Mouse (Mus musculus): ENCODE measurements around the gene Slc6a20b. TPM values are rescaled to one million over a fixed set of nuclear protein-coding genes. Genes with fewer than 3 reads are reported as not detected.
A peak's percentile ranks its signal among the peaks of the same experiment; 100 is the strongest.
"Not testable (repeated sequence)": the region's sequence is repeated elsewhere in the genome, so short reads cannot be mapped to it uniquely, and the experiment has no call there.

Slc6a20b gene
- polyA plus RNA-seq (2015; fragmentation: Nextera tagmentation; extraction: Ambion mirVana): 0.20 and 0.24 TPM in 2 replicates

GRCm38 (mm10) chr9:123632281-123632680, at the start of gene Slc6a20b:
TSS of gene Slc6a20b (minus strand) at chr9:123632565.
- no peak within 1 kb of the TSS for H3K4me2 ChIP-seq (ENCODE audit: low read depth, low read length)
- H3K9ac ChIP-seq (ENCODE audit: low read length): no peak within 1 kb of the TSS
- H3K27ac ChIP-seq (ENCODE audit: low read length): no peak within 1 kb of the TSS
- no peak within 1 kb of the TSS for H3K4me3 ChIP-seq (ENCODE audit: low read length)
- WGBS: 83% methylated on average over 6 of the region's 6 CpGs
- ATAC-seq (ENCODE audit: low read depth): no peak
- no peaks in the 10 kb centered on the region for H3K36me3 ChIP-seq (ENCODE audit: control insufficient read depth, insufficient read depth, low read length)
- no peaks in the 10 kb centered on the region for H3K4me1 ChIP-seq (replicated peaks; ENCODE audit: control insufficient read depth, insufficient read depth, low read length)
- H3K27me3 ChIP-seq (ENCODE audit: control insufficient read depth, insufficient read depth, low read depth, low read length): no peaks in the 10 kb centered on the region
- H3K9me3 ChIP-seq (ENCODE audit: control insufficient read depth, low read length): no peaks in the 10 kb centered on the region

GRCm38 (mm10) chr9:123679198-123679597, 46.8 kb upstream of the Slc6a20b start:
- 22% methylated on average over 2 of the region's 2 CpGs for WGBS

GRCm38 (mm10) chr9:123678327-123679105, 46.2 kb upstream of the Slc6a20b start, which contains the start of the genes Ccr9 and Slc6a20a:
TSS of gene Ccr9 (plus strand) at chr9:123678439.
TSS of gene Slc6a20a (minus strand) at chr9:123678885.
- H3K4me1 ChIP-seq (replicated peaks; ENCODE audit: control insufficient read depth, insufficient read depth, low read length): peaks cover 5% of the 10 kb centered on the region; the same call in 1 of the 2 replicates
- H3K36me3 ChIP-seq (ENCODE audit: control insufficient read depth, insufficient read depth, low read length): no peaks in the 10 kb centered on the region
- H3K27me3 ChIP-seq (ENCODE audit: control insufficient read depth, insufficient read depth, low read depth, low read length): peaks cover 36% of the 10 kb centered on the region
- peak within 1 kb of the TSS; percentile 45; the same call in 1 of the 2 replicates for H3K9ac ChIP-seq (ENCODE audit: low read length)
- WGBS: 1% methylated on average over 71 of the region's 73 CpGs
- no peak within 1 kb of the TSS for H3K27ac ChIP-seq (ENCODE audit: low read length)
- peak within 1 kb of the TSS; percentile 67 for H3K4me2 ChIP-seq (ENCODE audit: low read depth, low read length)
- peak within 1 kb of the TSS; percentile 47 for H3K4me3 ChIP-seq (ENCODE audit: low read length)
- peak; percentile 60 for ATAC-seq (ENCODE audit: low read depth)
- H3K9me3 ChIP-seq (ENCODE audit: control insufficient read depth, low read length): no peaks in the 10 kb centered on the region

More at GRCm38 (mm10) chr9:123679198-123679597, 46.8 kb upstream of the Slc6a20b start:
- no peak for ATAC-seq (ENCODE audit: low read depth)
- H3K27ac ChIP-seq (ENCODE audit: low read length): no peak overlapping the region
- H3K27me3 ChIP-seq (ENCODE audit: control insufficient read depth, insufficient read depth, low read depth, low read length): peaks cover 36% of the 10 kb centered on the region
- no peak overlapping the region for H3K9ac ChIP-seq (ENCODE audit: low read length)
- H3K9me3 ChIP-seq (ENCODE audit: control insufficient read depth, low read length): no peaks in the 10 kb centered on the region
- no peak overlapping the region for H3K4me3 ChIP-seq (ENCODE audit: low read length)
- H3K4me1 ChIP-seq (replicated peaks; ENCODE audit: control insufficient read depth, insufficient read depth, low read length): peaks cover 5% of the 10 kb centered on the region; the same call in 1 of the 2 replicates
- peak overlapping the region; percentile 67; the same call in 1 of the 2 replicates for H3K4me2 ChIP-seq (ENCODE audit: low read depth, low read length)
- no peaks in the 10 kb centered on the region for H3K36me3 ChIP-seq (ENCODE audit: control insufficient read depth, insufficient read depth, low read length)

- Histone ChIP-seq H3K4me1 (replicated peaks; ENCODE audit: control insufficient read depth, insufficient read depth, low read length) (no peaks in the 10 kb centered on the region), H3K9ac (ENCODE audit: low read length) (no peak overlapping the region), H3K36me3 (ENCODE audit: control insufficient read depth, insufficient read depth, low read length) (no peaks in the 10 kb centered on the region), H3K27me3 (ENCODE audit: control insufficient read depth, insufficient read depth, low read depth, low read length) (no peaks in the 10 kb centered on the region), H3K27ac (ENCODE audit: low read length) (no peak overlapping the region), H3K4me3 (ENCODE audit: low read length) (no peak overlapping the region), H3K9me3 (ENCODE audit: control insufficient read depth, low read length) (no peaks in the 10 kb centered on the region), H3K4me2 (ENCODE audit: low read depth, low read length) (no peak overlapping the region)
- 44% methylated on average over 5 of the region's 5 CpGs for WGBS
- no peak for ATAC-seq (ENCODE audit: low read depth)
These were observed 33.3 kb upstream of the Slc6a20b start for GRCm38 (mm10) chr9:123665645-123666044.

GRCm38 (mm10) chr9:123659986-123660676, 27.8 kb upstream of the Slc6a20b start:
- H3K27ac ChIP-seq (ENCODE audit: low read length); H3K27me3 ChIP-seq (ENCODE audit: control insufficient read depth, insufficient read depth, low read depth, low read length); H3K9me3 ChIP-seq (ENCODE audit: control insufficient read depth, low read length); H3K4me3 ChIP-seq (ENCODE audit: low read length); H3K9ac ChIP-seq (ENCODE audit: low read length); H3K4me1 ChIP-seq (replicated peaks; ENCODE audit: control insufficient read depth, insufficient read depth, low read length); H3K36me3 ChIP-seq (ENCODE audit: control insufficient read depth, insufficient read depth, low read length); H3K4me2 ChIP-seq (ENCODE audit: low read depth, low read length); ATAC-seq (ENCODE audit: low read depth): not testable (repeated sequence)
- 76% methylated on average over 17 of the region's 18 CpGs for WGBS

- Histone ChIP-seq H3K9ac (ENCODE audit: low read length) (no peak overlapping the region), H3K36me3 (ENCODE audit: control insufficient read depth, insufficient read depth, low read length) (no peaks in the 10 kb centered on the region), H3K27me3 (ENCODE audit: control insufficient read depth, insufficient read depth, low read depth, low read length) (no peaks in the 10 kb centered on the region), H3K9me3 (ENCODE audit: control insufficient read depth, low read length) (no peaks in the 10 kb centered on the region), H3K4me2 (ENCODE audit: low read depth, low read length) (no peak overlapping the region), H3K4me1 (replicated peaks; ENCODE audit: control insufficient read depth, insufficient read depth, low read length) (no peaks in the 10 kb centered on the region), H3K4me3 (ENCODE audit: low read length) (no peak overlapping the region), H3K27ac (ENCODE audit: low read length) (no peak overlapping the region)
- no peak for ATAC-seq (ENCODE audit: low read depth)
These were observed 26.6 kb upstream of the Slc6a20b start for GRCm38 (mm10) chr9:123658981-123659380.

- no peak overlapping the region for H3K4me3 ChIP-seq (ENCODE audit: low read length)
- no peak overlapping the region for H3K9ac ChIP-seq (ENCODE audit: low read length)
- WGBS: 84% methylated on average over 3 of the region's 3 CpGs
- no peak overlapping the region for H3K4me2 ChIP-seq (ENCODE audit: low read depth, low read length)
- no peak for ATAC-seq (ENCODE audit: low read depth)
- H3K9me3 ChIP-seq (ENCODE audit: control insufficient read depth, low read length): no peaks in the 10 kb centered on the region
- no peaks in the 10 kb centered on the region for H3K4me1 ChIP-seq (replicated peaks; ENCODE audit: control insufficient read depth, insufficient read depth, low read length)
- H3K27me3 ChIP-seq (ENCODE audit: control insufficient read depth, insufficient read depth, low read depth, low read length): no peaks in the 10 kb centered on the region
- H3K36me3 ChIP-seq (ENCODE audit: control insufficient read depth, insufficient read depth, low read length): no peaks in the 10 kb centered on the region
- H3K27ac ChIP-seq (ENCODE audit: low read length): no peak overlapping the region
These were observed 25.1 kb upstream of the Slc6a20b start for GRCm38 (mm10) chr9:123657457-123657856.

GRCm38 (mm10) chr9:123651369-123651768, 19.0 kb upstream of the Slc6a20b start:
- H3K4me1 ChIP-seq (replicated peaks; ENCODE audit: control insufficient read depth, insufficient read depth, low read length): peaks cover 2% of the 10 kb centered on the region; the same call in 1 of the 2 replicates
- peak; percentile 78; the same call in 1 of the 2 replicates for ATAC-seq (ENCODE audit: low read depth)
- no peak overlapping the region for H3K27ac ChIP-seq (ENCODE audit: low read length)
- H3K36me3 ChIP-seq (ENCODE audit: control insufficient read depth, insufficient read depth, low read length): no peaks in the 10 kb centered on the region
- no peak overlapping the region for H3K9ac ChIP-seq (ENCODE audit: low read length)
- WGBS: 35% methylated on average over 4 of the region's 4 CpGs
- no peak overlapping the region for H3K4me3 ChIP-seq (ENCODE audit: low read length)
- no peak overlapping the region for H3K4me2 ChIP-seq (ENCODE audit: low read depth, low read length)
- no peaks in the 10 kb centered on the region for H3K27me3 ChIP-seq (ENCODE audit: control insufficient read depth, insufficient read depth, low read depth, low read length)
- no peaks in the 10 kb centered on the region for H3K9me3 ChIP-seq (ENCODE audit: control insufficient read depth, low read length)

Data from lung, embryonic 16.5 days (tissue).